Mouse (Mus musculus) cerebellum, adult 9-10 months (tissue): ENCODE results near the gene Arpp21.
"Not testable (repeated sequence)": the region's sequence is repeated elsewhere in the genome, so short reads cannot be mapped to it uniquely, and the experiment has no call there.

Source experiments
- DNase-seq: peaks from one replicate; pipeline ENCODE4 v3.0.0; 2022

The Arpp21 gene

GRCm38 (mm10) chr9:112100841-112101595, 134.7 kb downstream of the Arpp21 start:
- no peak for DNase-seq

DNA sequence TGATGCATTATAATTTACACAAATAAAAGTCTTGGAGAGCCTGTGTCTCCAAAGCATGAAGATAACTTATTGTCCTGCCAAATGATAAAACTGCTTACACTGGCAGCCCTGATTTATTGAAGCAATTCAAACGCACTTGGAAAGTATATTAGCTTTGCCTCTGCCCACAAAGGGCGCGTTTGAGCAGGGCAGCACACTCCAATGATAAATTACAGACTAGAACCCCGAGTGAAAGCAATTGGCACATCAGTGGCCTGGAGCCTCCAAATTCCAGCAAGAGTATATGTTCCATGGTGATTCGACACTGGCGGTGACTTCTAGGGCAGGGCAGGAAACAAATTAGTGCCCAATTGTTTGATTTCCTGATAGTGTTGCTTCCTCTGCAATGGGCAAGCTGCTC, 137.5 kb downstream of the Arpp21 start:
- DNase-seq, result no peak

GRCm38 (mm10) chr9:112095708-112096107, 140.0 kb downstream of the Arpp21 start:
- DNase-seq, result no peak

GRCm38 (mm10) chr9:112095198-112095597, 140.5 kb downstream of the Arpp21 start:
- DNase-seq, result no peak

- no peak for DNase-seq
Measured at GRCm38 (mm10) chr9:112078903-112079302, 156.8 kb downstream of the Arpp21 start.

DNA sequence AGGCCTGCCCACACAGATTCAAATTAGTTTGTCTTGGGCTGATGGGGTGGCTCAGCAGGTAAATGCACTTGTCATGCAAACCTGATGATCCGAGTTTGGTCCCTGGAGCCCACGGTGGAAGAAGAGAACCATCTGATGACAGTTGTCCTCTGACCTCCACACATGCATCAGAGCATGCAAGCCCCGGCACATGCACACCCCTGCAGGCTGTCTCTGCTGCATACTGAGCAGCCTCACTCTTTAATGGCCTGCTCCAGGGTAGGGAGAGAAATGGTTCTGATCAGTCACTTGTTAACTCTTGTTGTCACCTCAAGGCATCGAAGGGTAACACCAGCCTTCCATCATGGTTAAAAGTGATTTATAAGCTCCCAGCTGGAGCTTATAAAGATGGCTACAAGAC, 157.3 kb downstream of the Arpp21 start:
- DNase-seq, result no peak

DNA sequence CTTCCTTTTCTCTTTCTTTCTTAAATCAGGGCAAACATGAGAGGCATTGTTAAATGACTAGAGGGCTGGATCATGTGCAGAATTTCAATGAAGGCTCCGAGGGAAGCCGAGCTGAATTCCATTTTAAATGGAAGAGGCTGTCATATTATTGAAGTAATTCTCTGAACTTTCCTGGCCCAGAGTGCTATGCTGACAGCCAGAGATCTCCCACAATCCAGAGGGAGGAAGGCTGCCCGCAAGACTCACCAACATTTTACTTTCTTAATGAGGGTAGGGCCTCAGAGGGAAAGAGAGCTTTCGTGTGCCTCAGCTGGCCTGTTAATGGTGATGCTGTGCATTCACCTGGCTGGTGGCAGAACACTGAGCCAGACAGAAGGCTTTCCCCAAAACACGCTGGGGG, 160.5 kb downstream of the Arpp21 start:
- no peak for DNase-seq

- DNase-seq, result no peak
Measured at GRCm38 (mm10) chr9:112074872-112075271, 160.9 kb downstream of the Arpp21 start.

- DNase-seq, result no peak
Measured at GRCm38 (mm10) chr9:112071368-112071767, 164.4 kb downstream of the Arpp21 start.

DNA sequence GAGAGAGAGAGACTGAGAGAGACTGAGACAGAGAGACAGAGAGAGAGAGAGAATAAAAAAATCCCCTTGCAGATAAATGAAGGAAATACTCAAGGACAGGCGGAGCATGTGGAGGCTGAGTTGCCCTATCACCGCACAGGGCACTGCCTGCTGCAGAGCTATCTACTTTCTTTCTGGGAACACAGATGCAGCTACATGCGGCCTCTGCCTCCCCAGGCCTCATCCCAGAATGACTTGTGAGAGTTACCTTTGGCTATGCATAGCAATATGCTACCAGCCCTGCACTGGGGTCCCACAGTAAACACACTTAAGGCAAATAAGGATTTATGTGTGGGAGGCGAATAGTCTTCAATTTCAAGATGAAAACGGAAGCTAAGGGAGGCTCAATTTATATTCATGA, 164.8 kb downstream of the Arpp21 start:
- no peak for DNase-seq

GRCm38 (mm10) chr9:112068250-112068649, 167.5 kb downstream of the Arpp21 start:
- no peak for DNase-seq

DNA sequence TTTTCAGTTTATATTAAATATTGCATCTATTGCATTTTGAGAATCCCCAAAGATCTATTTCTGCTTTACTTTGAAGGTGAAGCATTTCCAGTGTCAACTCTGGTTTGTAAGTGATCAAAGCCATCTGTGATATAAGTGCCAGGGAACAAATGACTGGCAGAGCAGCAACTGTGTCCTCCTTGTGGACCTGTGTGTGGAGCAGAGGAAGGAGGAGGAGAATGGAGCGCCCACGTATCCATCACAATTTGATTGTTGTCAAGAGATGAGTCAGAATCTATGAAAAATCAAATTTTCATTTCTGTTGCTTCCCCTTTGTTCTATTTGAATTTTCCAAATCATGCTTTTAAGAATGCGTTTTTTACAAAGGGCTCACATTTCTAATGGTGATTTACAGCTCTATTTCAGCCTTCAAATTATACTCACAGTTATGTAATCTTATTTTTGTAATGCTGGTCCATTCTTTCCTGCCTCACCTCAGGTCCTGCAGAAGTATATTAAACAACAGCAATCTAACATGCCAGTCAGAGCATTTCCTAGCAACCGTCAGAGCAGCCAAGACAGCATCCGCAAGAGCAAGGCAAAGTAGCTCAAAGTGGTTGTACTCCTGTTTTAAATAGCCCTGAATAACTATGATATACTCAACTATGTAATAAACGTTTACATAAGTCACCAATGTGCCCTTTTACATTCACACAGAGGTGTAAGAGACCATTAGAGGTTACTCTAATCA, 174.9 kb downstream of the Arpp21 start:
- DNase-seq, result no peak

DNA sequence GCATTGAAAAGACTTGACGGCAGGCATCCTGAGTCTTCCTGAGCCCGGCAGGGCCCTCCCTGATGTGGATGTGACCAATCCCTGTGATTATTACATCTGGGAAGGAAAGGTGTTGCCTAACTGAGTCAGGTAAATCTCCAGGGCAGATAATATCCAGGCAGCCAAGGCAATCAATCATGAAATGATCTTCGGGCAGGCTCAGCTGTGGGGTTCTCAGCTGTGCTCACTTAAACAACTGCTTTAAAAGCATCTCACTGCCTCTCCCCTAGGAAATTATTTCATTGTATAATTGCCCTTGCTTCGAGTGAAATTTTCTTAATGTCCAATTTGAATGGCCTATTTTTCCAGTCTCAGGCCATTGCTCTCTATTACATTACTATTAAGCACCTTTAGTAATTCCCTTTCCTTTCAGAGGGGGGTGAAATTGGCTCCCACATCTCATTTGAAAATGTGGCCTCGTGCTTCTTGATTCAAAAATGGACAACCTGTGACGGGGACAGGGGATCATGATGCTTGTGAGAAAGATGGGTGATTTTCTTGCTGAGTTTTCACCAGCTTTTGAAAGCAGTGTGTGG, 180.8 kb downstream of the Arpp21 start:
- DNase-seq, result no peak

DNA sequence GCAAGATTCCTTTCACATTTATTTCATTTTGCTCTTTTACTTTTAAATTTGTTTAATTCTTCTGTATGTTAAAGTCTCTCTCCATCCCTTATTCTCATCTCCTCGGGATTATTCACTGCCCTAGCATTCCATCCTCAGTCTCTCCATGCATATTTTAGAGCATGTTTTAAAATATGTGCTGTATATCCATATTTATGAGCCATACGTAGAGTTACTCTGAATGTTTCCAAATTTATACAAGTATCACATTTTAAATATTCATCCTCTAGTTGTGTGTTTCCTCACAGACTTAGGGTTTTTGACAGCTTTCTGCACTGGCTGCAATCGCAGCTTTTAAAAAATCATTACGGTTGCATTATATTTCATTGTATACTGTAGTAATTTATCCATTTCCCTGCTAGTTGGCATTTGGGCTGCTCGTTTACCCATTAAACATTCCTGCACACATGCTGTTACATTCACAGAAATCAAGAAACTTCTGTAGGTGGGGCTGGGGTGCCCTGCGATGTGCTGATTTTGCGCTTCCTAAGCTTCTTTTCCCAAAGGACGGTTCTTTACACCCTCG, 187.8 kb downstream of the Arpp21 start:
- DNase-seq, result no peak

DNA sequence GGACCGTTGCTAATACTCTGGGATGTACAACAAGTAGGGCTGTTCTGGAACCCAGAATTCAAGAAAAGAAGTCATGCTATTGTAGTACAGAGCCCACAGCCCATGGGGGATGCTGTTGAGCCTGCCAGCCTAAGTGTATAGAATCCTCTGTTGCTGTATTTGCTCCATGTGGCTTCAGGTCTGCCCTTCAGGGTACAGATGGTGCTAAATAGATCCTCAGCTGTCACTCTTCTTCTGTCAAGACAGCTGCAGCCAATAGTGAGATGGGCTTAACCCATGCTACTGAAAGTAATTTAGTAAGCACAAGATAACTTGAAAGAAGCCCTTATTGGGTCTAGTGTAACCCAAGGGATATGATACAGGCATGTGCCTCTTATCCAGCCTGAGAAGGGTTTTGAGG, 195.2 kb downstream of the Arpp21 start:
- no peak for DNase-seq

GRCm38 (mm10) chr9:112037732-112038131, 198.0 kb downstream of the Arpp21 start:
- DNase-seq, result no peak

GRCm38 (mm10) chr9:112033840-112034239, 201.9 kb downstream of the Arpp21 start:
- DNase-seq, result not testable (repeated sequence)

- no peak for DNase-seq
Measured at GRCm38 (mm10) chr9:112032169-112032568, 203.6 kb downstream of the Arpp21 start.

GRCm38 (mm10) chr9:112023562-112024015, 212.1 kb downstream of the Arpp21 start:
- DNase-seq, result peak; percentile 13

DNA sequence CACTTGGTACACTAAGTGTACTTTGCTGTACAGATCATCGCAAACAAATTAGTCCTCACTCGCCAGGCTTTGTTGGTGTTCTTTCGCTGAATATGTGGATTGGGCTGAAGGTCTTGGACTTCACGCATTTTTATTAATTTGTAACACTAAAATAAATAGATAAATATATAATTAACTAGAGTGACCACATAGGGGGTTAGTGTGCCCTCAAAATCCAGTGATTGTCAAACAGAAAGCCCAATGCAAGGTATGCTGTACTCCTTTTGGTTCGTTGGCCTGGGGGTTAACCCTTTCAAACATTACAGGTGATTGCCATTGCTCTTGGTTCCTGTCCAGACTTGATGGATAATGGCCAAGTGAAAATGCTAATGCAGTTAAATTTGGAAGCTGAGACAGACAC, 212.6 kb downstream of the Arpp21 start:
- DNase-seq, result no peak
